Mouse (Mus musculus) lung, postnatal 10 days (tissue): Measurements from ENCODE around the gene 2300002M23Rik.

Source experiments
- DNase-seq: peaks from one replicate; pipeline ENCODE4 v3.0.0; 2021

The 2300002M23Rik gene

DNA sequence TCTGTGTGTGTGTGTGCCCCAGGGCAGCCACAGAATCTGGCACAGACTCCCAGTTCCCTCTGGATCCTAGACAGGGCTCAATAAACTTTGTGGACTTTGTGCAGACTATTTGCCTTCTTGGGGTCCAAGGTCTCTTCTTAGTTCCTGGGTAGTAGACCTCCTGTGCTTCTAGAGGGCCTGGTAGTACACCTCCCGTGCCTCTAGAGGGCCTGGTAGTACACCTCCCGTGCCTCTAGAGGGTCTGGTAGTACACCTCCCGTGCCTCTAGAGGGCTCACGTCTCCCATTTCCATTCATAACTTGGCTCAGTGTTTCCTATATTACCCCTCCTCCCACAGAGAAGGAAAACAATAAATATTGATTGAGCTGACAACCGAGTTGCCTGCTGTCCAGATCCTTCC is 10.4 kb upstream of the 2300002M23Rik start:
- DNase-seq: peak; percentile 75

DNA sequence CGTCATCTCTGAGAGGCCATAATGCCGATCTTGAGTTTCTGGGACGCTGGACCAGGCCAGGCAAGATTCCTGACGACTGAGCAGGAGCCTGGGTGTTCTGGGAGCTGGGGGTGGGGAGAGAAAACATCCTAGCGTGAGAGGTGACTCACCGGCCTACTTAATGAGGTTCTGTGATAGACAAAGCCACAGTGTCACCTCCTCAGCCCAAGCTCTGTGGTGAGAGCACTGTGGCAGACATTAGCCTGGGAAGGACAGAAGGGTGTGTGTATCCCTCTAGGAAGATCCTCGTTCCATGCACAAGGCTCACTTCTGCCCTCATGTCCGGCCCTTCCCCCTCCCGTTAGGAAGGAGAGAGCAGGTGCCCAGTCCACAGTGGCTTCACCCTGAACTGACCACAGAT is 9.9 kb upstream of the 2300002M23Rik start:
- no peak for DNase-seq

DNA sequence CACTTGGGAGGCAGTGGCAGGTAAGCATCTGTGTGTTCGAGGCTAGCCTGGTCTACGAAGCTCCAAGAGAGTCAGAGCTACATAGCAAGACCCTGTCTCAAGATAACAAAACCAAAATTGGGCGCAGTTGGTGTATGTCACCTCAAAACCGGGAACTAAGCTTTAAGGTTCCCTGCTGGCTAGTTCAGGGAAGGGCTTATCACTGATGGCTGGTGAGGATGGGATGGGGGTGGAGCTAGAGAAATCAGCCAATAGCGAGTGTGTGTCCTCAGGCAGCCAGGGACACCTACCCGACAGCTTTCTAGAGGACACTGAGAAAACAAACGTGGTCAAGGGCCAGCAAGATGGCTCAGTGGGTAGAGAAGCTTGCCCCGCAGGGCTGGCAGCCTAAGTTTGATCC is 9.0 kb upstream of the 2300002M23Rik start:
- DNase-seq: no peak

DNA sequence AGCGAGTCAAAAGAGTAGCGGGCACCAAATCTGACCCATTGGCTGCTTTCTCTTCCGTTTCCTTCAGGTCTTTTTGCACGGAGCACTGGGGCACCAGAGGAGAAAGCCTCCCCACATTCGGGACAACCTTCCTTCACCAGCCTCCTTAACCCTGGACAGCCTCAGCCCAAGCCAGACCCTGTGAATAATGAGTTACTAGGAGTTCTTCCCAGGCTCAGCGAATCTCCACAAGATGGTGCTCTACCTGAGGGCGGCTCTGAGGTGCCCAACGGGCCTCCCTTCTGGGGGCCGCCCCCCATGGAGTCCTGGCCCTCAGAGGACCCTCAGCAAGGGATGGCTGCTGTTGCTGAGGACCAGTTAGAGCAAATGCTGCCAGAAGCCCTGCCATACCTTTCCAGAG is 517 bp downstream of the 2300002M23Rik start:
- no peak for DNase-seq

DNA sequence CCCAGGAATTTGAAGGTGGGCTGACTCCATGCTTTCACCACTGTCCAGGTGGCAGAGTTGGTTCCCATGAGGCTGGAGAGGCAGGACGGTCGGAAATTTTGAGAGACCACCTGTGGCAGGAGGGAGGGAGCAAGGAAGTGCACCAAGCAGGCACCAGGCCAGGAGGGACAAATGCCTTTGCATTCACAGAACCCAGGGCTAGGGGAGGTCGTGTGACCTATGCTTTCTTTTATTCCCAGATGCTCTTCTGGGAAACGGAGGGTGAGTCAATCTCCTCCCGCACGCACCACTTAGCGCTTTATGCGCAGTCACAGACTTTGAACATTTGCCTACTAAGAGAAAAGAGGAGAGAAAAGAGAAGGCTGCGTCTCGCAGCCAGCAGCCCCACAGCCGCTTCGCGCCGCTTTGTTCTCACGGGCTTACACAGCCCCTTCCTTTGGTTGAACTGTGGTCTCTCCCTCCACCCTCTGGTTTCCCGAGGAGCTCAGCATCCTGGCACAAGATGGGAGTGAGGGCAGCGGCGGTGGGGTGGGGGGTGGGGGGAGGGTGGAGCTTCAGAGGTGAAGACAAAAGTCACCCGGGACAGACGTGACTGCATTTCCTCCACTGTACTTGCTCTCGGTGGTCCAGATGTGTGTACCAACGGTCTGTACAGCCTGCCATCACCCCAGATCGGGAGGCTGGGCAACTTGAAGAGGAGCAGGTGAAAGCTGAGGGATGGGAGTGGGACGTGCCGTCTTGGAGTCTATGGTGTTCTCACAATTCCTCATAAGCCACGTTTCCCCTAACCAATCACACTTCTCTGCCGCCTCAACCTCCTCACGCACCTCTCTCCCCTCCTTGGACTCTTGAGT is 2.1 kb downstream of the 2300002M23Rik start:
- DNase-seq: no peak

DNA sequence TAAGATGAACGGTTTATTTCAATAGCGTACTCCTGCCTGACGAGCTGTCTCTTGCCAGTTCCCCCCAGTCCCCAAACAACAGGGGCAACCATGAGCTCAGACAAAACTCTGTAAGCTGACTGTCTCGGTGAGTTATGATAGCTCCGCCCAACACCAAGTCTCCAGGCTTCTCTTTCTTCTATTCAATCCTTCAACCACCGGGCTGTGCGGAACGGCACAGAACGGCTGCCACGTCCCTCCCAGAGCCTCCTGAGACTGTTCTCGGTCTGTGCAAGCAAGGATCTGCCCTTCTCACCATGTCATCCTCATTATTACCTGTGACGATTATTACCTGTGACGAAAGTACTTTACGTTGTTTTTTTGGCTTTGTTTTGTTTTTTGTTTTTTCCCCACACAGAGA is 3.6 kb downstream of the 2300002M23Rik start:
- no peak for DNase-seq

DNA sequence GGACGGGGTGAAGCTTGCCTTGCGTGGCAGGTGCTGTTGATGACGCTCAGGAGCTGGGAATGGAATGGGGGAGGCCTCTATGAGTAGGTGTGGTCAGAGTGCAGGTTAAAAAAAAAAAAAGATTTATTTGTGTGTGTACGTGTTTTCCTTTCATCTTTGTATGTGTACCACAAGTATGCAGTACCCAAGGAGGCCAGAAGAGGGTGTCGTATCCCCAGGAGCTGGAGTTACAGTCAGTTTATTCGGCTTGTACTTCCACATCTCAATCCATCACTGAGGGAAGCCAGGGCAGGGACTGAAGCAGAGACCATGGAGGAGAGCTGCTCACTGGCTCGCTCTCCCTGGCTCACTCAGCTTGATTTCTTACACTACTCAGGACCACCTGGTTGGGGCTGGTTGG is 4.2 kb downstream of the 2300002M23Rik start:
- no peak for DNase-seq

DNA sequence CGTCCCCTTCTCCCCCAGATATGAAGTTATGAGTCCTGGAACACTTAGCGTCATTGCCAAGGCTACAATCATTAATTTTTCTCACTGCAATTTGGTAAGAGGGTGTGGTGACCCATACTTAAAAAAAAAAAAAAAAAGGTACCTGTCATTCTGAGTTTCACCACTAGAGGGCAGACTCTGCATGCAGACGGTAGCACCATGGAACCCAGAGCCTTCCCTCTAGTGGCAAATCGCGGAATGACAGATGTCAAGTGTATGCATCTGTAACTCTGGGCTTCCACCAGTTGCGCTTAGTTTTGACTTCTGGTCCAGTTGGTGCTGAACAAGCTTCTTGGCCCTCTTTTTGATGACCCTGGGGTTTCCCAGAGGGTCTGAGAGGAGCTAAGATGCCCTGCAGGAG is 11.0 kb downstream of the 2300002M23Rik start:
- DNase-seq: peak; percentile 89

DNA sequence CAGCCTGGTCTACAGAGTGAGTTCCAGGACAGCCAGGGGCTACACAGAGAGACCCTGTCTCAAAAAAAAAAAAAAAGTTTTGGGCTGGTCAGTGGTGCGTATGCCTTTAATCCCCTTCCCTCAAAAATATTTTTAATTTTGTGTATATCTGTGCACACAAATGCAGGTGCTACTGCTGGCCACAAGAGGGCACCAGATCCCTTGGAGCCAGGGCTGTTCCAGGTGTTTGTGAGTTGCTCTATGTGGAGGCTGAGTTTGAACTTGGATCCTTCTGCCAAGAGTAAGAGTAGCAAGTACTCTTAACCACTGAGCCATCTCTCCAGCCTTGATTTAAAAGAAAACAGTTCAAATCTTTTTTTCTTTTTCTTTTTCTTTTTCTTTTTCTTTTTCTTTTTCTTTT is 15.7 kb downstream of the 2300002M23Rik start:
- DNase-seq: no peak

DNA sequence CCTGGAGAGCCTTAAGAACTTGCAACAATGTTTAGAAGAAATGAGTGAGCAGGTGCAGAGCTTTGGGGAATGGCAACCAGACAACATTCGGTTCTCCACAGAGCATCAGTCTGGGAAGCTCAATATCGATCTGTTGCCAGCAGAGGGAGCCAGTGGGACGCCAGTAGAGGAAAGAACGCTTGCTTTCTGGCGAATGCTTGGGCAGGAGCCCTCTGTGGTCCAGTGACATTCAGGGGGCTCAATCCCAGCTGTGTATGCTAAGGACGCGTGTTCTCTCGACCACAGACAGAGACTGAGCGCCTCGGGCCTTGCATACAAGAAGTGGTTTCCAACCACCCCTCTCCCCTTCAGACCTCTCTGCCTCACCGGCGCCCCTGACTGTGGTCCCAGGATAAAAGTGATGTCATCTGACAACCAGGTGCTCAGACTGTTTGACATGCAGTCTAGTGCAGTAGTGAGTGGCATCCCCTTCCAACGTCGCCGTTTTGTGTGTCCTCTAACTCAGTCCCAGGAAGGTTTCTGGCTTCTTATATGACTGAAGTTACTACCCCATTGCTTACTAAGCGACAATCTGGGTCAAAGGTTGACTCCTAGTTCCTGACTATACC is 17.2 kb downstream of the 2300002M23Rik start:
- DNase-seq: peak; percentile 83

DNA sequence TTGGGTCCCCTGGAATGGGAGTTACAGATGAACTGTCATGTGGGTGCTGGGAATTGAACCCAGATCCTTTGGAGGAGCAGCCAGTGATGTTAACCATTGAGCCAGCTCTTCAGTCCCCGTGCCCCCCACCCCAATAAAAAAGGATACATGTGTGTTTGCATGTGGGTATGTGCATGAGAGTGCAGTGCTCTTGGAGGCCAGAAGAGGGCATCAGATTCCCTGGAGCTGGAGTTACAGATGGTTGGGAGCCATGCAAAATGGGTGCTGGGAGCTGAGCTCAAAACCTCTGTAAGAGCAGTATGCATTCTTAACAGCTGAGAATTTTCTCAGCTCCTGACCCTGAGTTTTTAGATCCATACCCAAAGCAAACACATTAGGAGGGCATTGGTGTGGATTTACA is 20.0 kb downstream of the 2300002M23Rik start:
- no peak for DNase-seq

DNA sequence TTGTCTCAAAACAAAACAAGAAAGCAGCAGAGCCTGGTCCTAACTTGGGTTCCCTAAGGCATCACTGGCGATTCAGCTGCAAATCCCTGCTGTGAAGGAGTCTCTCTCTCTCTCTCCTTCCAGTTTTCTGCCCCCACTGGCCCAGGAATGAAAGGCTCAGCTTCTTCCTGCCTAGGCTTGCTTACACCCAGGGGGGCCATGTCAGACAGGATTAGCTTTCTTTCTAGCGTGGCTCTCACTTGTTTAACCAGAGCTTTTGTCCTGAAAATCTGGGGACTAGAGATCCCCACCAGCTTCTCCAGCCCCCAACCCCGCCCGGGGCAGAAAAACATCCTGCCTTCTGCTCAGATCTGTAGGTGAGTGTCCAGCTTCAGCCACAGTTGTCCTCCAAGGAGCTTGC is 21.1 kb downstream of the 2300002M23Rik start:
- DNase-seq: no peak

DNA sequence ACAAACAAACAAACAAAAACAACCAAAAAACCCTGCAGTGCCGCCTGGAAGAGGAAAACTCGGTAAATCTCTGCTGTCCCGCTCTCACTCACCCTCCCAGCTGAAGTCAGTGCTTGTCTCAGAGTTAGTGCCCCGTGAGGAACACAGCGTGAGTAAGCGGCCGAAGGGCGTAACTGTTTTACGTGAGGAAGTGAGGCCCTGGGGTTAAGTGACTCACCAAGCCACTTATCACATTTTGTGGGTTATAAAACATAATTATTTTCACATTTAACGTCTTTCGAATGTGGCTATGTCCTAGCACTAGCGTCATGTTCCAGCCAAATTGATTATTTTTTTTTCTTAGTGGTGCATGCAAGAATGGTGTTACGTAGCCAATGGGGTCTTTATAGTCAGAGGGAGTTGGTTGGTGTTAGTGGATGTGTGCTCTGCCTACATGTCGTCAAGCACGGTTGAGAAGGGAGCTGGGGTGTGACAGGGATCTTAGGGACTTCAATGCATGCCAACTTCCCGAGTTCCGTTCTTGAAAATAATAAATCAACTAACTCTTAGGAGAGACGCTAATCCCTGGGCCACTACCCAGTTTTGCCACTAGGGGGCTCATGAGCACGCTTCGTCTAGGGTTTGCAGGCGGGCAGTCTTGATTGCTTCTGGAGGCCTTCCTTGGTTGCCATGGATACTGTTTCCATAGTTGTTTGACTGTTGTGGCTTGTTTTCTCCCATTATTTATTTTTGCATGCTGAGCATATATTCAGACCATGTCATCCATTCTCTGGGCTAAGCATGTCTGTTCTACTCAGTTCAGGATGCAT is 23.4 kb downstream of the 2300002M23Rik start:
- peak; percentile 90 for DNase-seq

DNA sequence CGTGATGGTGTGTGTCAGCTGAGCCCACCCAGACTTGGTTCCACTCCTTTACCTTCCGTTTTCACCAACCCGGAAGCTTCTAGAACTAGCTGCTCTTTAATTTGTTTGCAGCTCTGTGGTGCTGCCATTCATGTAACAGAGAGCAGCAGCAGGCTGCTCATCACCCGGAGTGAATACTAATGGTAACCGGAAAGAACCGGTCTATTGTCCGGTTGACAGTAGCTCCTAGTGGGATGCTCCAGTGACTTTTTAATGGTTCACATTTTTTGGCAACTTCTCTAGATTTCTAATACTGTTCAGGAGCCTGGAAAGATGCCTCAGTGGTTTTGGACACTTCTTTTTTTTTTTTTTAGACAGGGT is 23.9 kb downstream of the 2300002M23Rik start:
- DNase-seq: no peak

DNA sequence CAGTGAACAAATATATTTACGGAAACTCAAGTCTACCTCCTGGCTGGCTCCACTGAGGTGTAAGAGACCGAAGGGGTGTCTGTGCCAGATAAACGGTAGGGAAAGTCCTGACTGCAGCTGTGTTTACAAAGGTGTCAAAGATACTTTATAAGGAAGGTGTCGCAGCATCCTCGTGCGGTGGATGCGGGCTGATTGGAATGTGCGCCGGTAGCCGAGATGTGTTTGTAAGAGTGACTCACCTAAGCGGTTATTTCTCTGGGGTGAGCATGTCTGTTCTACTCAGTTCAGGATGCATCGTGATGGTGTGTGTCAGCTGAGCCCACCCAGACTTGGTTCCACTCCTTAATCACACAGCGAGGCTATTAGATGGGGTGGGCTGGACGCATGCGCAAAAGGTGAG is 24.5 kb downstream of the 2300002M23Rik start:
- DNase-seq: no peak

DNA sequence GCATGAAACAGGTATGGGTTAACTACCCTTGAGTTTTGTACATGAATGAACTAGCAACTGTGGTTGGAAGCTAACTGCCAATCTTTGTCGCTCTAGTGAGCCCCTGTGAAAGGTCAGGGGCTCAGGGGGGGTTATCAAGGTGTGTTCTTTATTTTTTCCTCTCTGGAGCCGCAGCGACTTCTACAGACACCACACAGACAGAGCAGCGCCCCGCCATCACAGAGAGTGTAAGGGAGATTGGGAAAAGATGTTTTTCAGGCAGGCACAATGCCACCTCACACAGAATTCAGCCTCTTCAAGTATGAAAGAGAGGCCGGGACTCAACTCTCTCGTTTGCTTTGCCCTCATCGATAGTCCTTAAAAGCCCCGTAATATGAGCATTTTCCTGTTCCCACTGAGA is 24.9 kb downstream of the 2300002M23Rik start:
- DNase-seq: no peak

DNA sequence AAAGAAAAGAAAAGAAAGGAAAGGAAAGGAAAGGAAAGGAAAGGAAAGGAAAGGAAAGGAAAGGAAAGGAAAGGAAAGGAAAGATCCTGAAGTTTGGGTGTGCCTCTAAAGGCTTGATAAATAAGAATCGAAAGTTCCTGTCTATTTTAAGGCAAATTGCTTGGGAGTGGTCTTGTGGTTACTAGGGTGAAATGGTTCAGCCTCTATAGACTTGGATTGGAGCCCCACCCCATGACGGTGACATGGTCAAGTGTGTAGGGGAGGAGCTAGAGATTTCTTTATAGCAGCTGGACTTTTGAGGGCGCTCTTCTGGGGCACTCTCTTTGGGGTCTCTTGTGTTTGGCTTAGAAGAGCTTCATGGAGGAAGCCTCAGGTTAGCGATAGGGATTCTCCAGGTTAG is 26.5 kb downstream of the 2300002M23Rik start:
- no peak for DNase-seq

DNA sequence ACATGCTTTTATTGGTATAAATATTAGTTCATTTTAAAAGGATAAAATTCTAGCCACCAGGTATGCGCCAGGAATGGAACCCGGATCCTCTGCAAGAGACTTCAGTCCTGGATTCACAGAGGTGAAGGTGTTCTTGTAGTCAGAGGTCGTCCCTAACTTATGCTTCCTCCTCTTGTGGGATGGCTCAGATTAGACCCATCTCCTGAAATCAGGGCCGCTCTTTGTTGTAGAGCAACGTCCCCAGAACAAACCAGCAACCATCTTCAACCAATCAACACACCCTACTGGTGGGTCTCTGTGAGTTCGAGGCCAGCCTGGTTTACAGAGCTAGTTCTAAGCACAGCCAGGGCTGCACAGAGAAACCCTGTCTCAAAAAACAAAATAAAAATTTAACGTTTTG is 27.2 kb downstream of the 2300002M23Rik start:
- DNase-seq: no peak

DNA sequence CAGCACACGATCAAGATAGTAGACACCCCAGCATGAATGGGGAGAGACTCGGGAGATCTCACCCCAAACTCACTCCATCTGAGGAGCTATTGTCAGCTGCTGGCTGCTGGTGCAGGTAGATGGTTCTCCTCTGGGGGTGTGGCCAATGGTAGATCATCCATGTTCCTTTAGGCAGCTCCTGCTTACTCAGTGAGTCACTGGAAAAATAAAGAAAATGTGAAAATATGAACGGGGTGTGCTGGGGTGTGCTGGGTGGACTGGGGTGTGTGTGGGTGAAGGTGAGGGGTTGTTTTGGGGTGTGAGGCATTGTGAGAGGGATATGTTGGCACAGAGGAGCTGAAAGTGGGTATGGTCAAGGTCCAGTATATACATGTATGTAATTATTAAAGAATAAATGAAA is 30.1 kb downstream of the 2300002M23Rik start:
- DNase-seq: no peak

DNA sequence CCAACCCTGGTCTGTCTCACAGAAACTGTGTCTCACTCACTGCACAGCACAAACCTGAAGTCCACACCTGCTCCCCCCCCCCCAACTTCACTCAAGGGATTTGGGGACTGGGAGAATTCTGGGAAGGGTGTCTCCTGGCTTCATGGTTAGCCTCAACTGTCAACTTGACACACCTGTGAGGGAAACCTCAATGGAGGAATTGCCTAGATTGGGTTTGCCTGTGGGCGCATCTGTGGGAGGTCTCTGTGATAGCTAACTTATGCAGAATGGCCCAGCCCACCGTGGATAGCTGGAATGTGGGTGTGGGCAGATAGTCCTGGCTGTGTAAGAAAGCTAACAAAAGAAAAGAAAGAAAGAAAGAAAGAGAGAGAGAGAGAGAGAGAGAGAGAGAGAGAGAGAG is 34.0 kb downstream of the 2300002M23Rik start, which contains the start of gene Sfta2:
Sfta2 (plus strand) TSS at position 301 of the 400 bp plus-strand sequence.
- DNase-seq: no peak

DNA sequence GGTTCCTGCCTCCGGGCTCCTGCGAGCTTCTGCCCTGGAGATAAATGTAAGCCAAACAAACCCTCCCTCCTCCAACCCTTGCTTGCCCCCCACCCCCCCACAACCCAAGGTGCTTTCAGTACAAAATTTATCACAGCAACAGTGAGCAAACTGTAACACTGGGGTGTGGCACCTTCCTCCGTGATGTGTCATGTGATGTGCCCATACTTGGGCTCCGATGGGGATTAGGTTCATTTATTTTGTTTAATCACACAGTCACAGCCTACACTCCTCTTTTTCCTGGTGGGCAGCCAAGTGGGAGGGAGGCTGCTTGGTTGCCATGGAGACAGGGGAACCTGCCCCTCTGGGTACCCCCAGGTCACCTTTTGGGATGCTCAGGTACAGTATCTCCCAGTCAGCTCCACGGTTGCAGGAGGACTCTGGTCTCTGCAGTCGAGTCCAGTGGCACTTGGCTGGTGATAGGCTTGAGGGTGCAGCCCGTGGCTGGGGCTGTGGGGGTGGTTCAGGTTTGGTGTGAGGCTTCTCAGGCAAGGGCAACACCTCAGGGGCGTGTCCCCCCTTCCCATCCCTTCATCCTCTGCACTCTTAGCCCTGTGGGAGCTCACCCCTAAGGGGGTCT is 34.6 kb downstream of the 2300002M23Rik start:
- DNase-seq: no peak

DNA sequence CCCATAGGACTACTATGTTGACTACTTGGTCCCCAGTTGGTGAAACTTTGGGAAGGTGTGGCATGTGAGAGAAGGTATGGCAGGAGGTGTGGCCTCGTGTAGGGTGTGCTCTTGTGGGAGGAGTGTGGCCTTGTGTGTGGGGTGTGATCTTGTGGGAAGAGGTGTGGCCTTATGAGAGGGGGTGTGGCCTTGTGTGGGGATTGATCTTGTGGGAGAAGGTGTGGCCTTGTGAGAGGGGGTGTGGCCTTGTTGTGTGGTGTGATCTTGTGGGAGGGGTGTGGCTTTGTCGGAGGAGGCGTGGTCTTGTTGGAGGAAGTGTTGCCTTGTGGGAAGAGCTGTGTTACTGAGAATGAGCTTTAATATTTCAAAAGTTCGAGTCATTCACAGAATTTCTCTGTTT is 49.9 kb downstream of the 2300002M23Rik start:
- DNase-seq: no peak
